Mouse (Mus musculus): ENCODE results near the gene Mical3.

GRCm38 (mm10) chr6:120986172-120986571, 144.6 kb downstream of the Mical3 start:
- TF ChIP-seq CTCF (IDR thresholded peaks at IDR 0.05; ENCODE audit: borderline replicate concordance, control insufficient read depth, extremely low read depth, insufficient read depth, low read length, poor library complexity) (no peak), POLR2A (IDR thresholded peaks at IDR 0.05; ENCODE audit: control insufficient read depth, extremely low read depth, insufficient read depth, low read length, poor library complexity) (no peak)

All from thymus, adult 2 months (tissue).